Mouse (Mus musculus) kidney, embryonic 15.5 days (tissue): ENCODE results near the gene Shld1. TPM values are rescaled to one million over a fixed set of nuclear protein-coding genes. Genes with fewer than 3 reads are reported as not detected.

Experiments used
- ATAC-seq: fragments of 200-750 bp; cut with Nextera tagmentation; replicated peaks from 2 replicates; pipeline ENCODE4 v1.8.0; 2017; ENCODE audit warnings: moderate TSS enrichment; ENCODE audit not compliant: low FRiP score
- H3K27ac ChIP-seq: fragments of 300-500 bp; sonication (generic); 2 replicates; pipeline ENCODE4 v1.5.1; 2015; ENCODE audit warnings: mild to moderate bottlenecking, inconsistent platforms
- H3K27me3 ChIP-seq: fragments of 300-500 bp; sonication (generic); 2 replicates; pipeline ENCODE4 v1.6.1; 2015; ENCODE audit warnings: inconsistent platforms
- H3K36me3 ChIP-seq: fragments of 300-500 bp; sonication (generic); 2 replicates; pipeline ENCODE4 v1.6.1; 2015; ENCODE audit warnings: inconsistent platforms
- H3K4me1 ChIP-seq: fragments of 300-500 bp; sonication (generic); 2 replicates; pipeline ENCODE4 v1.6.1; 2015; ENCODE audit warnings: inconsistent platforms
- H3K4me2 ChIP-seq: fragments of 300-500 bp; sonication (generic); 2 replicates; pipeline ENCODE4 v1.6.1; 2015; ENCODE audit warnings: moderate library complexity, mild to moderate bottlenecking, inconsistent platforms
- H3K4me3 ChIP-seq: fragments of 300-500 bp; sonication (generic); replicated peaks from 2 replicates; pipeline ENCODE4 v1.5.1; 2015; ENCODE audit warnings: mild to moderate bottlenecking, inconsistent platforms
- H3K9ac ChIP-seq: fragments of 300-500 bp; sonication (generic); 2 replicates; pipeline ENCODE4 v1.6.1; 2015; ENCODE audit warnings: mild to moderate bottlenecking, inconsistent platforms
- H3K9me3 ChIP-seq: fragments of 300-500 bp; sonication (generic); replicated peaks from 2 replicates; pipeline ENCODE4 v1.6.1; 2016; ENCODE audit warnings: inconsistent platforms
- WGBS: fragments of 180-500 bp; shearing (Covaris S2); methylation state at CpG from one replicate; pipeline ENCODE4 v1.1.7; 2015; ENCODE audit warnings: mixed read lengths; 5-methylcytosine and 5-hydroxymethylcytosine counted together
- polyA plus RNA-seq: library from polyadenylated mRNA; unstranded; fragments of >200 nt; fragmentation: Nextera tagmentation; extraction: Ambion mirVana; gene quantifications from 2 replicates; pipeline ENCODE4 v1.2.1, GENCODE M21; 2015

Shld1 gene
- 15.2 and 16.2 TPM in 2 replicates for polyA plus RNA-seq

- 10% methylated on average over 33 of the region's 33 CpGs for WGBS
- no peaks in the 10 kb centered on the region for H3K9me3 ChIP-seq
- H3K4me1 ChIP-seq: peaks cover 7% of the 10 kb centered on the region; the same call in 1 of the 2 replicates
- peak within 1 kb of the TSS; percentile 54 for H3K4me3 ChIP-seq
- peak within 1 kb of the TSS; percentile 56 for H3K4me2 ChIP-seq
- H3K9ac ChIP-seq: peak within 1 kb of the TSS; percentile 47
- H3K27ac ChIP-seq: peak within 1 kb of the TSS; percentile 61
- peak; percentile 94 for ATAC-seq
- peaks cover 4% of the 10 kb centered on the region; the same call in 1 of the 2 replicates for H3K36me3 ChIP-seq
- no peaks in the 10 kb centered on the region for H3K27me3 ChIP-seq
These were observed at the start of gene Shld1 for GRCm38 (mm10) chr2:132686756-132687737. Shld1 (plus strand) TSS chr2:132686931.

GRCm38 (mm10) chr2:132638306-132638705 is 48.4 kb upstream of the Shld1 start:
- ATAC-seq: no peak
- H3K9ac ChIP-seq: no peak overlapping the region
- H3K36me3 ChIP-seq: no peaks in the 10 kb centered on the region
- no peak overlapping the region for H3K4me3 ChIP-seq
- no peak overlapping the region for H3K27ac ChIP-seq
- WGBS: 88% methylated on average over 6 of the region's 6 CpGs
- H3K4me2 ChIP-seq: no peak overlapping the region
- H3K9me3 ChIP-seq: no peaks in the 10 kb centered on the region
- H3K27me3 ChIP-seq: no peaks in the 10 kb centered on the region
- no peaks in the 10 kb centered on the region for H3K4me1 ChIP-seq

- Histone ChIP-seq H3K4me2 (no peak overlapping the region), H3K27me3 (no peaks in the 10 kb centered on the region), H3K4me3 (no peak overlapping the region), H3K9me3 (no peaks in the 10 kb centered on the region), H3K4me1 (no peaks in the 10 kb centered on the region), H3K36me3 (no peaks in the 10 kb centered on the region), H3K27ac (no peak overlapping the region), H3K9ac (no peak overlapping the region)
- 63% methylated on average over 7 of the region's 7 CpGs for WGBS
- ATAC-seq: no peak
These were observed 47.4 kb upstream of the Shld1 start for GRCm38 (mm10) chr2:132639337-132639736.

DNA sequence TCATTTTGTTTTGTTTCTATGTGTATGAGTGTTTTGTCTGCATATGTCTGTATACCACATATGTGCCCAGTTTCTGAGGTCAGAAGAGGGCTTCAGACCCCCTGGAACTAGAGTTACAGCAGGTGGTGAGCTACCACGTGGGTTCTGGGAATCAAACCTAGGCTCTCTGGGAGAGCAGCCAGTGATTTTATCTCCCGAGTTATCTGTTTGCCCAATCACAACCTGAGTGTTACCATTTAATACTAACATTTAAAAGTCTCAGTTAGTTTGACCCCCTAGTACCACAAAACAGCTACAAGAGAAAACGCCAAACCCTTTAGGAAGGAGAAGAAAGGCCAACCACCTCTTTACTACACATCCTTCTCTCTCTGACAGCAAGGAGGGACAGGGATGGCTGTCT is 45.5 kb upstream of the Shld1 start:
- H3K9ac ChIP-seq: no peak overlapping the region
- 60% methylated on average over 3 of the region's 3 CpGs for WGBS
- H3K36me3 ChIP-seq: no peaks in the 10 kb centered on the region
- H3K4me2 ChIP-seq: no peak overlapping the region
- no peak for ATAC-seq
- H3K4me3 ChIP-seq: no peak overlapping the region
- H3K9me3 ChIP-seq: no peaks in the 10 kb centered on the region
- no peak overlapping the region for H3K27ac ChIP-seq
- H3K27me3 ChIP-seq: no peaks in the 10 kb centered on the region
- H3K4me1 ChIP-seq: no peaks in the 10 kb centered on the region

DNA sequence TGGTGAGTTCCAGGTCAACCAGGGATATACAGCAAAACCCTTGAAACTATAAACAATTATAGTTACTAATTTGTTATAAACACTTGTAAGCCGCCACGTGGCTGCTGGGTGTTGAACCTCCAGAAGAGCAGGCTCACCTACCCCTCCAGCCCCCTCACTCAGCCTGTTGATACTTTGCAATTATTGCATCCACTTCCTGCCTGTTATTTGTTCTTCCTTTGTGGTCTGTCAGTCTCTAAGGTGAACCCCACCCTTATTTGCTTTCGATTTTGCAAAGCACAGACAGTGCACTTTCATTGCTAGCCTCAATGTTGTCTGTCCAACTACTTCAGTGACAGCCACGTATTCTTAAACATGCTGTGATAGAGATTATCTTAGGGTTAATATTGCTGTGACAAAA is 43.6 kb upstream of the Shld1 start:
- no peaks in the 10 kb centered on the region for H3K9me3 ChIP-seq
- no peak overlapping the region for H3K4me3 ChIP-seq
- H3K27me3 ChIP-seq: no peaks in the 10 kb centered on the region
- no peak overlapping the region for H3K27ac ChIP-seq
- 76% methylated on average over 4 of the region's 4 CpGs for WGBS
- H3K4me2 ChIP-seq: no peak overlapping the region
- peaks cover 14% of the 10 kb centered on the region for H3K4me1 ChIP-seq
- no peaks in the 10 kb centered on the region for H3K36me3 ChIP-seq
- no peak overlapping the region for H3K9ac ChIP-seq
- ATAC-seq: no peak

- Histone ChIP-seq H3K27ac (peak overlapping the region; percentile 85), H3K9me3 (no peaks in the 10 kb centered on the region), H3K36me3 (no peaks in the 10 kb centered on the region), H3K27me3 (no peaks in the 10 kb centered on the region), H3K4me2 (peak overlapping the region; percentile 46), H3K9ac (no peak overlapping the region; the same call in 1 of the 2 replicates), H3K4me1 (peaks cover 15% of the 10 kb centered on the region), H3K4me3 (no peak overlapping the region)
- WGBS: 25% methylated on average over 17 of the region's 17 CpGs
- ATAC-seq: peak; percentile 89
These were observed 39.6 kb upstream of the Shld1 start for GRCm38 (mm10) chr2:132646856-132647745.

- Histone ChIP-seq H3K9ac (no peak overlapping the region), H3K4me2 (no peak overlapping the region), H3K27ac (no peak overlapping the region), H3K36me3 (no peaks in the 10 kb centered on the region), H3K27me3 (no peaks in the 10 kb centered on the region), H3K9me3 (no peaks in the 10 kb centered on the region), H3K4me1 (peaks cover 24% of the 10 kb centered on the region), H3K4me3 (no peak overlapping the region)
- ATAC-seq: no peak
- 71% methylated on average over 10 of the region's 10 CpGs for WGBS
These were observed 37.3 kb upstream of the Shld1 start for GRCm38 (mm10) chr2:132649352-132649870.

DNA sequence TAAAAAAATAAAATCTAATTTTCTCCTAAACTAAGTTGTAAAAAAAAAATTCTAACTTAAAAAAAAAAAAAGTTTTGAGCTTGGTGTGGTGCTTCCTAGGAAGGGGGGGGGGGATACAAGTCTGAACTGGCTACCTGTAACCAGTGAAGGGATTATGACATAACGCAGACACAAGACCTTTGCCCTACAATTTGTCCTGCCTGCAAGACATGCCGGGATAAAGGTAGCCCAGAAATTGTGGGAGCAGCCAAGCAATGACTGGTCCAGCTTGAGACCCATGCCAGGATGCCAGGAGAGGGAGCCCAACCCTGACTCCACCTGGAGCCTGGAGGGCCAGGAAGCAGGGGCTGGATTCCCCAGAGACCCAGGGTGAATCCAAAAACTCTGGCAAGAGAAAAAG is 36.2 kb upstream of the Shld1 start:
- H3K27me3 ChIP-seq: no peaks in the 10 kb centered on the region
- H3K4me1 ChIP-seq: peaks cover 24% of the 10 kb centered on the region
- no peak overlapping the region for H3K4me3 ChIP-seq
- WGBS: 78% methylated on average over 2 of the region's 2 CpGs
- H3K36me3 ChIP-seq: no peaks in the 10 kb centered on the region
- no peaks in the 10 kb centered on the region for H3K9me3 ChIP-seq
- H3K9ac ChIP-seq: no peak overlapping the region
- no peak overlapping the region for H3K4me2 ChIP-seq
- no peak for ATAC-seq
- H3K27ac ChIP-seq: no peak overlapping the region

- Histone ChIP-seq H3K9me3 (no peaks in the 10 kb centered on the region), H3K27me3 (no peaks in the 10 kb centered on the region), H3K27ac (peak overlapping the region; percentile 62), H3K36me3 (no peaks in the 10 kb centered on the region), H3K4me3 (no peak overlapping the region), H3K9ac (no peak overlapping the region), H3K4me1 (peaks cover 13% of the 10 kb centered on the region), H3K4me2 (peak overlapping the region; percentile 14; the same call in 1 of the 2 replicates)
- WGBS: 13% methylated on average over 10 of the region's 10 CpGs
- ATAC-seq: peak; percentile 96
These were observed 34.3 kb upstream of the Shld1 start for GRCm38 (mm10) chr2:132652476-132652875.

GRCm38 (mm10) chr2:132654834-132655495 is 31.8 kb upstream of the Shld1 start:
- Histone ChIP-seq H3K4me1 (peaks cover 9% of the 10 kb centered on the region), H3K9me3 (no peaks in the 10 kb centered on the region), H3K4me2 (no peak overlapping the region), H3K27ac (no peak overlapping the region), H3K27me3 (no peaks in the 10 kb centered on the region), H3K9ac (no peak overlapping the region), H3K36me3 (no peaks in the 10 kb centered on the region), H3K4me3 (no peak overlapping the region)
- ATAC-seq: no peak
- 78% methylated on average over 6 of the region's 6 CpGs for WGBS

DNA sequence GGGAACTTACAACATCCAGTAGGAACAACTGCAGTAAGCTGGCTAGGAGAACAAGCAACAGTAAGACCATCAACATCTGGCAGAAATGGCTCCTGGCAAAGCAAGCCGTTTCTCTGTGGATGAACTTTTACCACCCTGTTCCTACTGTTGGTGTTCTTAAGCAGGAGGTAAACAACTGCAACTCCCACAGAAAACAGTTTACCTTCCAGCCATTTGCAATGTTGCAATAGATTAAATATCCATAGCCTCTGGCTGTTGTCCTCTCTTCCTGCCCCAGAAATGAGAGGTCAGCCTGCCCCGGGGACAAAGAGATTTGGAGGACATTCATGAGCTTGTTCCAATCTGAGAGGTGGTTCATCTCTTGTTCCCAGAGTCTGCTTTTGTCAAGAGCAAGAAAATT is 29.5 kb upstream of the Shld1 start:
- Histone ChIP-seq H3K9me3 (no peaks in the 10 kb centered on the region), H3K9ac (no peak overlapping the region), H3K4me1 (peaks cover 8% of the 10 kb centered on the region), H3K4me3 (no peak overlapping the region), H3K4me2 (no peak overlapping the region), H3K27me3 (no peaks in the 10 kb centered on the region), H3K36me3 (no peaks in the 10 kb centered on the region), H3K27ac (no peak overlapping the region)
- no peak for ATAC-seq
- 70% methylated on average over 2 of the region's 2 CpGs for WGBS
